Mouse (Mus musculus) layer of hippocampus, adult 2 months (tissue): ENCODE measurements around the gene D430042O09Rik. TPM values are rescaled to one million over a fixed set of nuclear protein-coding genes. Genes with fewer than 3 reads are reported as not detected.

Experiments used
- DNase-seq, 2 experiments: peaks; one replicate each; pipeline ENCODE4 v3.0.0; 2022; ENCODE audit warnings: low spot score in 2 of 2
- H3K27ac ChIP-seq: fragments of 200-600 bp; 2 replicates; pipeline ENCODE4 v1.8.1; 2022
- H3K4me3 ChIP-seq: fragments of 200-600 bp; 2 replicates; pipeline ENCODE4 v1.8.1; 2022; ENCODE audit warnings: mild to moderate bottlenecking
- CTCF ChIP-seq: fragments of 200-600 bp; conservative IDR thresholded peaks from 2 replicates; pipeline ENCODE4 v1.8.1; 2022; ENCODE audit warnings: antibody characterized with exemption, mild to moderate bottlenecking, moderate library complexity
- total RNA-seq, 2 experiments: library from RNA; stranded (reverse); gene quantifications; 2 replicates each; pipeline ENCODE4 v1.2.3; 2021

D430042O09Rik gene
- total RNA-seq, 2 experiments from 2014 or later: 30.4 to 31.7 TPM

GRCm38 (mm10) chr7:125871404-125872201 lies 163.9 kb downstream of the D430042O09Rik start:
- Histone ChIP-seq H3K4me3 (no peak overlapping the region), H3K27ac (peak overlapping the region; percentile 67)
- peak in 1 of 2 experiments; percentile 16 for DNase-seq
- no peak for TF ChIP-seq CTCF

- no peak for TF ChIP-seq CTCF
- no peak overlapping the region for H3K4me3 ChIP-seq
- DNase-seq: no peak
- peak overlapping the region; percentile 67 for H3K27ac ChIP-seq
Observed at GRCm38 (mm10) chr7:125872202-125872580, 164.5 kb downstream of the D430042O09Rik start.

DNA sequence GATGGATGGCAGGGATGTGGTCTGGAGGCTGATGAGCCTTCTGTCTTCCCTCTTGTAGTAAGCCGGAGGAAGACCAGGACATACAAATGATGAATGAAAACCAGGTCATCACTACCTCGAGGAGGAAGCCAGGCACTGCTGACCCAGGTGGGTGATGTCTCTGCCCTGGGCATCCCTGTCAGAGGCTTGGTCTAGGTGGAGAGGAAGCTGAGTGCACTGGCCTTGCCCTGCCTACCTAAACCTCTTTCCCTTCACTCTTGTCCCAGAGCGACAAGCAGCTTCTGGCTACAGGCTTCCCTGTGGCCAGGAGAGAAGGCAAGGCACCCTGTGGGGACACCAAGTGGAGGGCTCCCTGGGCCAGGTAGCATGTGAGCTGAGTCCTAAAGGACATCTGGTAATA lies 165.2 kb downstream of the D430042O09Rik start:
- no peak for DNase-seq
- H3K27ac ChIP-seq: no peak overlapping the region
- H3K4me3 ChIP-seq: no peak overlapping the region
- no peak for TF ChIP-seq CTCF

GRCm38 (mm10) chr7:125873971-125874495 lies 166.3 kb downstream of the D430042O09Rik start:
- no peak overlapping the region for H3K4me3 ChIP-seq
- peak in 1 of 2 experiments; percentile 29 for DNase-seq
- H3K27ac ChIP-seq: no peak overlapping the region
- no peak for TF ChIP-seq CTCF

- DNase-seq: no peak
Observed at GRCm38 (mm10) chr7:125878040-125878439, 170.4 kb downstream of the D430042O09Rik start.

DNA sequence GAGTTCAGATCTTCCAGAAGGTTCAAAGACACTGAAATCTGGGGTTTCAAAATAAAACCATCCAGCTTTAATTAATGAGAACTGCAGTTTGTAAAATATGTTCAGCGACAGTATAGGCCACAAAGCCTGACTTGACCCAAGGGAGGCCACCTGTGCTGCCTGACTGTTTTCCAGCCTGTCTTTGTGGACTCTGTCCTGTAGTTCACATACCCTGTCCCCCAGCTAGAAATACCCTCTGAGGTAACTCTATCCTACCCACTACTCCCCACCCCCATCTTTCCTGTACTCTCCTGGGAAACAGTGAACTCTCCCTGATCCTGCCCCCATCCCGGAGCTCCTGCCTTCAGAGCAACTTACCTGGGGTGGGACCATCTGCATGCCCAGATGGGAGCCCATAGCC lies 175.5 kb downstream of the D430042O09Rik start:
- Histone ChIP-seq H3K4me3 (no peak overlapping the region), H3K27ac (no peak overlapping the region)
- no peak for TF ChIP-seq CTCF
- DNase-seq: no peak

More at GRCm38 (mm10) chr7:125878040-125878439, 170.4 kb downstream of the D430042O09Rik start:
- H3K4me3 ChIP-seq: no peak overlapping the region
- TF ChIP-seq CTCF: no peak
- no peak overlapping the region for H3K27ac ChIP-seq

DNA sequence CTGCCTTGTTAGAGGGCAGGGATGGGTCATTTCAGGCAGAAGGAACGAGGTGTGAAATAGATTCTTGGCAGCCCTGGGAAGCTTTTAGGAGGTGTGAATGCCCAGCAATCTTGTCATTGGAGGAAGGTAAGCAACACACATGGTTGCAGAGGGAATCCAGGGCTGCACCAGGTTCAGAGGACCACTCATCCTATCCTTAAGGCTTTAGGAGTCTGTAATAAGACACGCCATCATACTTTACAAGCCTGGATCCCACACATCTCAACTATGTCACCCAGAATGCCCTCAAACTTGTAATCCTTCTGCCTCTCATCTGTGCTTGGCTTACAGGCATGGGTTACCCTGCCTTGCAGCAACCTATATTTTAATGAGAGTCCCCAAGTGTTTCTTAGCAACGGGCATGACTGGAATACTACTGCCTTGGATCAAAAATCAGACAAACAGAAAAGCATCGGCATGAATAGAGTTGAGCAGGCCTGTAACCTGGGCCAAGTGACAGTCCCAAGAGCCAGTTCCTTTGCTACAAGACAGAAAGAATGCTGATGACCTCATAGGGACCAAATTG lies 178.5 kb downstream of the D430042O09Rik start:
- TF ChIP-seq CTCF: no peak
- no peak overlapping the region for H3K27ac ChIP-seq
- DNase-seq: no peak
- no peak overlapping the region for H3K4me3 ChIP-seq

DNA sequence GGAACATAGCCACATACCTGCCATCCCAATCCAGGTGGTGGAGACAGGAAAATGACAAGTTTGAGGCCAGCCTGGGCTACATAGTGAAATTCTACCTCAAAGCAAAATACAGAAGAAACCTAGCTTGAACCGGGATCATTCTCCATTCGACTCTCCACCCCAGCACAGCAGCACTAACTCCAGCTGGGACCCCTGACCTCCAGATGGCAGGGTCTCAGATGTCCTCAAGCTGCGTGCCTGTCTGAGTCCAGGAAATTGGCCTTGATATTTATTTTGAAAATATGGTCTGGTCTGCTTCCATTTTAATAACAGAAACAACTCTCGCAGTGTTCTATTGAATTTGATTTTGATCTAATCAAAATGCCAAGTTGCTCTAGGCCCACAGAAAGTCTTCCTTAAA lies 179.4 kb downstream of the D430042O09Rik start:
- no peak for DNase-seq
- Histone ChIP-seq H3K27ac (no peak overlapping the region), H3K4me3 (no peak overlapping the region)
- no peak for TF ChIP-seq CTCF

- no peak for DNase-seq
- no peak overlapping the region for H3K27ac ChIP-seq
- no peak overlapping the region for H3K4me3 ChIP-seq
- TF ChIP-seq CTCF: no peak
Observed at GRCm38 (mm10) chr7:125887761-125888160, 180.1 kb downstream of the D430042O09Rik start.

- DNase-seq: peak; percentile 79
- Histone ChIP-seq H3K4me3 (no peak overlapping the region), H3K27ac (no peak overlapping the region)
- 0 out of 2 replicates have a peak, but pooled peaks have one; percentile 13 for TF ChIP-seq CTCF
Observed at GRCm38 (mm10) chr7:125888373-125888772, 180.7 kb downstream of the D430042O09Rik start.

DNA sequence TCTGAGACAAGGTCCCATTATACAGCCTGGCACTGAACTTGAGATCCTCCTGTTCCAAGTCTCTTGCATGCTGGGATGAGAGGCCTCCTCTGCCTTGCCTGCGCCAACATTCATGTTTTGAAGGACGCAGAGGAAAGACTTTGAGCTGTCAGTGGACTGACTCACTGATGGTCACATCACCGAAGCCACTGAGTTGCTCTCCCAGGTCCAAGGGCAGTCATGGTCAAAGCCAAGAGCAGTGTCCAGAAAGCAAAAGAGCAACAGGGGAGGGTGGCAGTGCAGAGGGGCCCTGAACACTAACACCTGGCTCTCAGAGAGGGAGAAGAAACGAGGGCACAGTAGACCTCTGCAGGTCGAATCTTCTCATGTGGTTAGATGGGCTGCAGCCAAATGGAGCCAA lies 185.9 kb downstream of the D430042O09Rik start:
- TF ChIP-seq CTCF: no peak
- Histone ChIP-seq H3K27ac (no peak overlapping the region), H3K4me3 (no peak overlapping the region)
- DNase-seq: no peak

- TF ChIP-seq CTCF: no peak
- DNase-seq: no peak
- Histone ChIP-seq H3K4me3 (no peak overlapping the region), H3K27ac (no peak overlapping the region)
Observed at GRCm38 (mm10) chr7:125897059-125897458, 189.4 kb downstream of the D430042O09Rik start.

GRCm38 (mm10) chr7:125899036-125899435 lies 191.3 kb downstream of the D430042O09Rik start:
- no peak for TF ChIP-seq CTCF
- DNase-seq: peak; percentile 41 to 63
- H3K4me3 ChIP-seq: no peak overlapping the region
- no peak overlapping the region for H3K27ac ChIP-seq
